Mouse (Mus musculus): ENCODE measurements around the gene Gm21312.

GRCm38 (mm10) chr10:104214527-104214926, 37.7 kb downstream of the Gm21312 start:
- TF ChIP-seq POLR2A (IDR thresholded peaks at IDR 0.05; ENCODE audit: control insufficient read depth in 1 of 2, insufficient read depth in 1 of 2, low read depth in 1 of 2, low read length in 2 of 2, poor library complexity in 1 of 2) (no peak), CHD2 (IDR thresholded peaks at IDR 0.05; ENCODE audit: low read length) (no peak), EP300 (IDR thresholded peaks at IDR 0.05; ENCODE audit: low read depth in 1 of 2, low read length in 2 of 2) (no peak), RCOR1 (IDR thresholded peaks at IDR 0.05; ENCODE audit: low read depth, low read length) (no peak), SMC3 (IDR thresholded peaks at IDR 0.05; ENCODE audit: low read depth, low read length) (no peak), BHLHE40 (IDR thresholded peaks at IDR 0.05; ENCODE audit: borderline replicate concordance, low read depth, low read length) (no peak), CHD1 (IDR thresholded peaks at IDR 0.05; ENCODE audit: low read depth, low read length) (no peak), POLR2AphosphoS5 (IDR thresholded peaks at IDR 0.05; ENCODE audit: borderline replicate concordance, low read depth, low read length) (no peak), CTCF (IDR thresholded peaks at IDR 0.05 in 2 of 3, conservative IDR thresholded peaks at IDR 0.05 in 1 of 3; ENCODE audit: control insufficient read depth in 1 of 3, insufficient read depth in 1 of 3, low read depth in 2 of 3, low read length in 3 of 3, poor library complexity in 1 of 3, severe bottlenecking in 1 of 3) (no peak), MEF2A (IDR thresholded peaks at IDR 0.05; ENCODE audit: extremely low read depth, insufficient replicate concordance, low read depth, low read length, poor library complexity, severe bottlenecking) (no peak), ZMIZ1 (IDR thresholded peaks at IDR 0.05; ENCODE audit: low read depth, low read length) (no peak), TCF12 (IDR thresholded peaks at IDR 0.05; ENCODE audit: low read depth, low read length) (no peak), USF1 (IDR thresholded peaks at IDR 0.05; ENCODE audit: low read depth, low read length) (no peak), ZKSCAN1 (IDR thresholded peaks at IDR 0.05; ENCODE audit: low read depth, low read length) (no peak)

Data from MEL (cell line).